Mouse (Mus musculus) thymus, adult 18-20 months (tissue): ENCODE results near the gene Osbp.
"Not testable (repeated sequence)": the region's sequence is repeated elsewhere in the genome, so short reads cannot be mapped to it uniquely, and the experiment has no call there.

Experiments used
- DNase-seq, 2 experiments: peaks; one replicate each; pipeline ENCODE4 v3.0.0; 2022; ENCODE audit warnings: mixed read lengths in 2 of 2

Osbp gene

DNA sequence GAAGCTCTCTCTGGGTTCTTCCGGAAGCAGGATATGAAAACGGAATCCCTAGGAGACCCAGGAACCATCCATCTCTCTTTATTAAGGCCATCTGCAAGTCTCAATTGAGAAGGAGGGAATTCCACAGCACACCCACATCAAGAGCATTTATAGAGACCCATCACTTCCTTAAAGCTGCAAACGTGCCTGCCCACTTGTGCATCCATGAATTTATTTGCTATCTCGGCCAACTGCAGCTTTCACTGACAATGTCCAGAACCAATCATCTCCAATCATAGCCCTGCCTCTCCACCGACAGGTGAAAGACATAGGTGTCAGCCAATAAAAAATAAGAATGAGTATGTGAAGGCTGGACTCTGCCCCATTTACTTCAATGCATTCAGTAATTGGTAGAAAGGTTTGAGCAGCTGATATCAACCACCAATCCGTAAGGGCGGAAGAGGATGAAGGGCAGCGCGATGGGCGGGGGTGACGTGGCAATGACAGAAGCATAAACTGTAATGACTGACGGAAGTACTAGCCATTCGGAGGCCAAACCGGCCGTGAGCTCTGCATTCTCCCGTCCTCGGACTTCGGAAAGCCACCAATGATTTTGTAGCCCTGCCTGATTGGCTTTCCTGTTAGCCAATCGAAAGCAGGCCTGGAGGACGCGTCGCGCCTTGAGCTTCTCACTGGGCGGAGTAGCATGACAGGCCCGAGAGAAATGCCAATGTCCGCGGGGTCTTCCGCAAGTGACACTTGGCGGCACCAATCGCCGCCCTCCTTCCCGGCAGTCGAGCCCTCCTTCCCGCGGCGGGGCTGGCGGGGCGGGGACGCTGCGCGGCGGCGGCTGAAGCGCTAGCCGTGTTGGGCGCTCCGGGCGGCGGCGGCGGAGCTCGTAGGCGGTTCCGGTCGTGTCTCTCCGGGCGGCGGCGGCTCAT, at the start of gene Osbp:
Gene Osbp (plus strand): TSS at position 919 of the 920 bp plus-strand sequence.
- DNase-seq = peak; percentile 98 to 100

DNA sequence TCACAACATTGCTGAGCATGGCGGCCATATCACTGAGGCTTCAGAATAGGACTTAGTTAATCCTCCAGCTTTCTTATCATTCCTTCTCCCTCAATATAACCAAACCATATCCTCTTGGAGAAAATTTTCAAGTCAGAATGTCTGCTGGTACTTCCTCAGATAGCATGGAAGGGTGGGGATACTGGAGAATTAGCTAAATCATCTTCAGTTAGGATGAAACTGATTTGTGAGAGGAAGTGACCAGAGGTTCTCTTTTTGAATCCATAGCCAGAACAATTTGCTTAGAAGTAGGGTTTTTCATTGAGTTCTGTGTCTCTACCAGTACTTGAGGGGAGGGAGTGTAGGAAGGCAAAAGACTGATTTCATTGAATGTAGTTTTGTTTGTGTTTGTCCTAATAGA, 43.7 kb upstream of the Osbp start:
- no peak for DNase-seq

DNA sequence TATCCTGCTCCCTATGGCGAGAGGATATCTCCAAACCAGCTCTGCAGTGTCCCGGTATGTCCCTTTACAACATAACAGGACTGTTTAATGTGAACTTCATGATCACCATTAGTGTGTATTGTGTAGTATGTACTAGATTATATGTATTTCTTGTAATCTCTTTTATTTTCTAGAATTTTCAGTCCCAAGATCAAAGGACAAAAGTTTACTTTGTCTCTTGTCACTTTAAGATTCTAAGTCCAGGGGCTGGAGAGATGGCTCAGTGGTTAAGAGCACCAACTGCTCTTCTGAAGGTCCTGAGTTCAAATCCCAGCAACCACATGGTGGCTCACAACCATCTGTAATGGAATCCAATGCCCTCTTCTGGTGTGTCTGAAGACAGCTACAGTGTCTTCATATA, 43.2 kb upstream of the Osbp start:
- not testable (repeated sequence) for DNase-seq

DNA sequence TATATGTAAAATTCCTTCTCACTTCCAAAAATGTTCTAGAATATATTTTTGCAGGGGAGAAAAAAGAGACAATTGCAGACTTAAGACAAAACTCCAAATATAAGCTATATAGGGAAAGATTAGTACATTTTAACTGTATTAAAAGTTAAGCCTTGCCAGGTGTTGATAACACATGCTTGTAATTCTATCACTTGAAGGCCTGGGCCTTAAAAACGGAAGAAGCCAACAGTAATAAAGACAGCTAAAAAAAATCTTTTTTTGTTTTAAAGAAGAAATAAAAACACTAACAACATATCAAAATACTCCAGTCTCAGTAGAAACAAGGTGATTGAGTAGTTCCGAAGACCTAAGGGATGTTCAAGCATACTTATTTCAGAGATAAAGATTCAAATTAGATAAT, 39.4 kb upstream of the Osbp start:
- no peak for DNase-seq

DNA sequence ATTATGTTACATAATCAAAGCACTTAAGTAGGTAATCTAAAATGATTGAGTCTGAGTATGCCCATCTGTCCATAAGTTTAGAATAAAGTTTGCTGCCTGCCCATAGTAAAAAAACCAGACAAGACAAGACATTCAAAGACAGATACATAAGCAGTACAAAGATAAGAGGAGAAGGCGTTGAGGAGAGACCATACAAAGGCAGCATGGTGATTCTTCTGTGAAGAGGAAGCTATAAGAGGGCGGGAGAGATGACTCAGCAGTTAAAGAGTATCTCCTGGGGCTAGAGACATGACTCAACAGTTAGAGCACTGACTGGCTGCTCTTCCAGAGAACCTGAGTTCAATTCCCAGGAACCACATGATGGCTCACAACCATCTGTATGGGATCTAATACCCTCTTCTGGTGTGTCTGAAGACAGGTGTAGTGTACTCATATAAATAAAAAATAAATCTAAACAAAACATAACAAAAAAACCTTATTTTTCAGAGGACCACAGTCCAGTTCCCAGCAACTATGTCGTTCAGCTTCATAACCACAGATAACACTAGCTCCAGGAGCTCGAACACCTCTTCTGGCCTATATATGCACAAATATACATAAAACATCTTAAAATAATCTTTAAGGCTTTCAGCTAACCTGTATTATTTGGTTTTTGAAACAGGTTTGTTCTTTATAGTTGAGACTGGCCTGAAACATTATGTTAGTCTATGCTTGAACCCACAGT, 37.6 kb upstream of the Osbp start:
- DNase-seq = no peak

DNA sequence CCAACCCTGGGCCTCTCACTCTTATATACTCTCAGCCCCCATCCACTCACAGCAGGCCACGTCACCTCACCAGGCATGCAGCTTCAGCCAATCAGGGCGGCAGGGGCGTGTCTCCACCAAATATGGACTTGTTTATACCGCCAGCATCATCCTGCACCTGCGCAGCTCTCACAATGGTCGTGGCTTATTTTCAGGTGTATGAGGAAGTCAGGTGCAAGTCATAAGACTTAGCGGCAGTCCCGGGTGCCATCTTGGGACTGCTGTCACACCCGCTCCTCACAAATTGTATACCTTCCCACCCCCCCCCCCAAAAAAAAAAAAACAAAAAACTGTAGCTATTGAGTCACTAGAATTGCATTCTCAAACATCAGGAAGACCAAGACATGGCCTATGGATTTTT, 19.3 kb upstream of the Osbp start:
- not testable (repeated sequence) for DNase-seq

DNA sequence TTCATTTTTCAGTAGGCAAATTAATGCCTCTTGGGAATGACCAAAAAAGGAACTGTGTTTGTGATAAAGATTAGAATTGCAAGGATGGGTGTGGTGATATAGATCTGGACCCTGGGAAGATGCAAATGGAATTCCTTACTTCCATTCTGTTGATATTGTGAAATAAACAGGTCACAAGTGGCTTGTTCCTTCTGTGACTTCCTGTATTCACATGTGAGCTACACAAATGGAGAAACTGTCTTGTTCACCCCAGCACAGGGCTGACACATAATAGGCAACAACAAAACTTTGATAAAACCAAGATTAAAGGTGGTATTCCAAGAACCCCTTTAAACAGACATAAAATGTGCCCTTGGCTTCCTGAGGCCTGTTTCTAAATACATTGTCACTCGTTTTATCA, 15.9 kb upstream of the Osbp start:
- DNase-seq = no peak

DNA sequence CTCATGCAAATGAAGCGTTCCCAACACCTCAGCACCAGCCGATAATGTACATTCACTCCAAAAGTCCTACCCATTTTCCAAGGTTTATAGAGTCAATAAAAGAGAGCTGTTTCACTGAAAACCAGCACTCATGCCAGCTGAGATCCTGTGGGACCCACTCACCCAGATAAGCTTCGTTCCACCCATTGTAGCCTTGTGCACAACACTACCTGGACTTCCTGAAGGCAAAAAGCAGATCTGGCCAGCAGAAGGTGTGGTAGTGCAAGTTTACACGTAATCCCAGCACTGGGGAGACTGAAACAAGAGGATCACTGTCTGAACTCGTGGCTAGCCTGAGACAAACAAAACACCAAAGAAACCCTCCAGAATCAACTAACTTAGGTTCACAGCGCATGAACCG, 15.0 kb upstream of the Osbp start:
- no peak for DNase-seq

DNA sequence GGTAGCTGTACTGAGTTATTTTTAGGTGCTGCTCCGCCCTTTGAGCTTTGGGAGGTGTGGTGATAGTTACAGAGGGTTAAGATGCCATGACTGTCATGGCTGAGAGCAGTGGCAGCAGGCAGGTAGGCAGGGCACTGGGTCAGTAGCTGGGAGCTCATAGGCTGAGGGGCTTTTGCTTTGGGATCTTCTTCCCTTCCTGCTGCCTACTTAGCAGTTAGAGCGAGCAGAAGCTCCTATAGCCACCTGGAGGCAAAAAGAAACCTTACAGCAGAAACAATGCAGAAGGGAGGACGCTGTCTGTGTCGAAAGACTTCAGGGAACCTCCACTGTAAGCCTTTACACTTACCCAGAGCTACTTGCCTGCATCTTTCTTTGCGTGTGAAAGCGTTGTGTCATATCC, 11.5 kb upstream of the Osbp start:
- no peak for DNase-seq

DNA sequence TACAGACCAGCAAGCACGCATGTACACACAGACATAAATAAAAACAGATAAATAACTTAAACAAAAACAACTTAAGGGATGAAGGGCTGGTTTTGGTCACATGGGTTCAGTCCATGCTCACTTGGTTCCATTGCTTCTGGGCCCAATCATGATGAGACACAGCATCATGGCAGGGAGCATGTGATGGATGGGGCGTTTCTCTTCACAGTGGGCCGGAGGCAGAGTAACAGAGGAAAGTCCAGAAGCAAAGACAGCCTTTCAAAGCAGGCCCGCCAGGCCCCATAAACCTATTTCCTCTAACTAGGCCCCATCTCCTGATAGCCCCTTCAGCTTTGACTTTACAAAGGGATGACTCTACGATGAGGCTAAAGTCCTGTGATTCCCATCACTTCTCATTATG, 9.1 kb upstream of the Osbp start:
- DNase-seq = no peak

DNA sequence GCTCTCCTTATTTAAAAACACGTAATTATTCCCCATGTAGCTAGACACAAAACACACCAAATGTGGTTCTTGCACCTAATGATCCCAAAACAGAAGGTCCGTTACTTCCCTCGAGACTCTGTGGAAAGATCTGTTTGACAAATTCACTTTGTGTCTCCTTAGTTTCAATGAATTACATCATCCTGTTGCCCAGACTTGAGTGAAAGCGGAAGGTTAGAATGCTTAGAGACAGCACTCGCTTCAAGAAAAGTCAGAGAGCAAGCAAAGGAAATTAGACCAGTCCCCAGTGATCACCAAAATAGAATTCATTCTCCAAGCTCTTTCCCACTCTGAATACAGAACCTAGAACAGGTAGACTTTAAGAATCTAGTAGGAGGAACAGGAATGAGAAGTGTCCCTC, 8.3 kb upstream of the Osbp start:
- no peak for DNase-seq

DNA sequence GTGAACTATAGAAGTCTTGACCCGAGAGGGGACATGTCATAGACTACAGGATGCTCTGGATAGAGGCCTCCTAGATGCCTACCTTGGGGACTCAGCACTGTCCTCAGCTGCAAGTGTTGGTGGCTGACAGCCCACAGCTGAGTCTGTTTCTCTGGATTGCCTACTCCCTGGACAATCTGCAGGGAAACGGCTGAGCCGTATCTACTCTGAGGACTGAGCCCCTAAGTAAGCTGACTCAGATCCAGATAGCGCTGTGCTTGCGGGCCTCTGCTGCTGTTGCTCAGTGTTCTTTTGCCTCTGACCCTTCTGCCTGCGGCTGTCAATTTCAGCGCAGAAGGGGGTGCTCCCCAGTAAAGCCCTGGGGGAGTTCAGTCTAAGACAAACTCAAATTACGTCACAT, 7.9 kb upstream of the Osbp start:
- DNase-seq = no peak

DNA sequence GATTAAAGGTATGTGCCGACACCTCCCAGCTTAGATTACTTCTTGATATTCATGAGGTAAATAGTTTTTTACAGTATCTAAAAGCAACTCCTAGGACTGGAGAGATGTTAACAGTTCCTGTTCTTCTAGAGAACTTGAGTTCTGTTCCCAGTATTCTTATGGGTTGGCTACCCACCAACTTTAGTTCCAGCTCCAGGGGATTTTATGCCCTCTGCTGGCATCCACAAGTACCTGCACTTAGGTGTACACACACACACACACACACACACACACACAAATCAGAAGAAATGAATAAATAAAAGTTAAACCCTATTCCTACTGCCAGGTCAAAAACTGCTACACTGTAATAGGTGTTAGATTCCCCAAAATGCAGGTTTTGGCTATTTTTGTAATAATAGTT, 1.5 kb upstream of the Osbp start:
- DNase-seq = no peak

DNA sequence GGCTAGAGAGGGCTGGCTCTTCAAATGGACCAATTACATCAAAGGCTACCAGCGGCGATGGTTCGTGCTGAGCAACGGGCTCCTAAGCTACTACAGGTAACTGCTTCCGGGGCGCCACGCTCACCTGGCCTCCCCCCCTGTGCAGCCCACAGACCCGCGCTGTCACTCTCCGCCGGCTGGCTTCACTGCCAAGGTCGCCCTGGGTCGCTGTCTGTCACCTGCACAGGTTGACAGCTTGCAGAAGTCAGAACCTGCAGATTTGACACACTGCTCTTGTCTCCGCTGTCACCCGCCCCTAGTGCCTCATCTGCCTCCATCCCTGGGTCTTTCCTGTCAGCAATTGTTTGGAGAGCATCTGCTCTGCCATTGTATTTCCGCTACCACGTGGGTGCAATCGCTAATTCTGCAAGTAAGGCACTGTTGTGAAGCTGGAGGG, 478 bp downstream of the Osbp start:
- DNase-seq = peak; percentile 48 to 51

DNA sequence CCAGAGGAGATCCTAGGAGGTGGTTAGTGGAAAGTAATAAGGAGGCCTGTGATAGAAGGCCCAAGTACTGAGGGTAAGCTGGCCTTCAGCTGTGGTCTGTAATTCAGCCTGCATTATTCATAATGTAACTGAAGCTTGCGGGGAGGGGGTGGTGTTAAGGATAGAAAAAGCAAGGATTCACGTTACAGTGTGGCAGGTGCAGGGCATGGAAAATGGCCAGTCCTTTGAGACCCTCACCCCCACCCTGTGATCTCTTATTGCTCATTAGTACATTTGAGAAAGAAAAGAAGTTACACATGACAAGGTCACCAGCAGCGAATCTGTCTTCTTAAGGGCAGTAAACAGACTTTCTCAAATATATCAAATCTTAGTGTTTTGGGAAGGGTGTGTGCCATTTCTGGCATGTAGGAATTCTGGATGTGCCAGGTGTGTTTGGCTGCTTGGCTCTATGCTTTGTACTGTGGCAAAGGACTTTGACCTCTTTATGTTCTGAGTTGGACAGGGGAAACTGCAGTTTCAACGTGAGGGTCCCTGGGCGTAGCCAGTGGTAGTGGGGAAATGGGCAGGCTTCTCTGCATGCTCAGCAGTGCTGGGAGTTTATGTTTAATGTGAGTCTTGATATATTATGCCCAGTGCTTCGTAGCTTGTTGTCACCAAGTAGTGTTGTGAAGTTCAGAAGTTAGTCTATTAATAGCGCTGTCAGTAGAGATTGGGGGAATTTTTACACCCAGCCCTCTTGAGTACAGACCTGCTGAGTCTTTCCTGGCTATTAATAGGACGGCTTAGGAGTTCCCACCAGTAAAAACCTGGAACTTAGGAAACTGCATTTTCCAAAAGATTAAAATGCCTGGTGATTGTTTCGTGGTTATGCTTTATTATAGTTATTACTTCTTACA, 3.7 kb downstream of the Osbp start:
- no peak for DNase-seq

DNA sequence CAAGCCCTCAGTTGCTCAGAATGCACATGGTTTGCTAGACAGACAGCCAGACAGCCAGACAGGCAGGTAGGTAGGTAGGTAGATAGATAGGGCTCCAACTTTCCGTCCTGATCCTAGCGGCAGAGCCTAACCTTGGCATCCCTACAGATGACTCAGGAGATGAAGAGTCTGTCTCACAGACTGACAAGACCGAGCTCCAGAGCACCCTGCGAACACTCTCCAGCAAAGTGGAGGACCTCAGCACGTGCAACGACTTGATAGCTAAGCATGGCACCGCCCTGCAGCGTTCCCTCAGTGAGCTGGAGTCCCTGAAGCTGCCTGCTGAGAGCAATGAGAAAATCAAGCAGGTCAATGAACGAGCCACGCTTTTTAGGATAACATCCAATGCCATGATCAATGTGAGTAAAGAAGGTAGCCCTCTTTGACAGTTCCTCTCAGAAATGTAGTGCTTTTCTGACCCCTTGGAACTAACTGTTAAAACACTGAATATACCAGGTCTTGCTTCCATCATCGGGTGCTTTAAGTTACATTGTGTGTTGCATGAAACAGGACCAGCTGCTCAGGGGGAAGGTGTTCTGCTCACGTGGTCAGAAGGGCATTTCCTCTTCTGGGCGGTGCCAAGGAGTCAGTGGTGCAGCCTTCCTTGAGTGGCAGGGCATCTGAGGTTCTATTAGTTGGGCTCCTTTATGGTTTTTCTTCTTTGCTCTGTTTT, 7.9 kb downstream of the Osbp start:
- DNase-seq = no peak

DNA sequence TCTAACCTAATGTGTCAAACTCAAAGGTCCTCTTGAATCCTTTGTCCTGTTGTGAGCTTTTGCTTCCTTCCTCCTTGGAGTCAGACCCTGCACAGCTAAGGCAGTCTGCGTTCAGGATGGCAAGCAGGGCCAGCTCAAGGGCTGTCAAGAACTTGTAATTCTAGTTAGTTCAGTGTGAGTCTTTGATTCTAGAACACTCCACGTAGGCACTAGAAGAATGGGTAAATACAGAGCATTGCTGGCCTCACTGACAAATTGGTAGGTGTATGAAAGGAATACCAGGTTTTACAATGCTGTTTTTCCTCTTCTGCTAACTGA, 8.4 kb downstream of the Osbp start:
- no peak for DNase-seq

DNA sequence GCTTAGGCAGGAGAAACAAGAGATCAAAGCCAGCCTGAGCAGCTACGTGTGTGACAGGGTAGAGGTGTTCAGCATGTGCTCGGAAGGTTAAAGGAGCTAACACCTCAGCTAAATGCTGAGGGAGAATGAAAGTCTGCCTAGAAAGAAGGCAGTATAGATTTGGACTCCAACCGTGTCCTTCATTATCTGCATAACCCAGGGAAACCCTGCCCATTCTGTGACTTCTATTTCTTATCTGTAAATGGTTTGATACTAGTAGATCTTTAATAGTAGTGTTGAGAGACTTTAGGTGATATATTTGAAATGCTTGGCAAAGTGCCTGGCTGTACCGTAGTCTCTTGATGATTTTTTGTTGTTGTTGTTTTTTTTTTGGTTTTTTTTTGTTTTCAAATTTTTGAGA, 9.9 kb downstream of the Osbp start:
- no peak for DNase-seq

DNA sequence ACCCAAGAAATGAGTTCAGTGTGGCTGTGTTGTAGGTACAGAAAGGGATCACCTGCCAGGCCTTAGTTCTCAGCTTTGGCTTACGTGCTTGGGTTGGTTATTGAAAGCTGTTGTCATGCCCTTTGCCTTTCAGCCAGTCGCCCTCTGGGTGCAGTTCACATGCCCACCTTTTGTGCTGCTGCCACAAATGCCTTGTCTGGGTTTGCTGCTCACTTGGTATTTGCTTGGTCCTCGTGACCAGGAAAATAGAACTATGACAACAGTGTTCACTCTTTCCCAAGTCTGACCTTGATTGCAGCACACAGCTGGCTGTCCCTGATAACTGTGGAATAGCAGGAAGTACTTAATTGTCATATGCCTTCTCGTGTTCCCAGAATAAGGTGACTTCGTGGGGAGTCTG, 11.6 kb downstream of the Osbp start:
- no peak for DNase-seq

DNA sequence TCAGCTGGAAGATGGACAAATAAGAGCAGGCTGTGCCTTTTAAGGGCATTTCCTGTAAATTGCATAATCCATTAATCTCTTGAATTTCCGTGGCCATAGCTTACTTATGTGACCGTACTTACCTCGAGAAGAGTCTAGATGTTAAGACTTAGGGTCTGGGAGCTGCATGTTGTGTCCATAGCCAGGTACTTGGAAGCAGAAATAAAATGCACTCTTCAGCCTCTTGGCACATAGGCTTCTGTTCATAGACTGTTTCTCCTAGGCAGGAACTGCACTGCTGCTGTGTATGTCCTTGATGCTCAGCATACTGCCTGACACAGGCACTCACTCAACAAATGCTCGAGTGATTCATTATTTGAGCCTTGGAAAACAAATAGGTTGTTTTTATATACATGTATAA, 14.7 kb downstream of the Osbp start:
- no peak for DNase-seq

DNA sequence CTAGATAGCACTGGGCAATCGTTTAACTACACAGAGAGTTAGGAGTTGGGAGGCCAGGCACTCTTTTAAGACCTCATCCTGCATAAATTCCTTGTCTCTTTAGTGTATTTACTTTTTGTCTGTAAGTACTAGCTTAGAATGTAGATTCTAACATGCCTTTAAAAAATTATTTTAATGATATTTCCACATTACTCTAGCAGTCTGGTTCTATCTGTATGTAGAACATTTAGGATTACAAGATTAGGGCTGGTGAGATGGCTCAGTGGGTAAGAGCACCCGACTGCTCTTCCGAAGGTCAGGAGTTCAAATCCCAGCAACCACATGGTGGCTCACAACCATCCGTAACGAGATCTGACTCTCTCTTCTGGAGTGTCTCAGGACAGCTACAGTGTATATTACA, 18.9 kb downstream of the Osbp start:
- not testable (repeated sequence) for DNase-seq

DNA sequence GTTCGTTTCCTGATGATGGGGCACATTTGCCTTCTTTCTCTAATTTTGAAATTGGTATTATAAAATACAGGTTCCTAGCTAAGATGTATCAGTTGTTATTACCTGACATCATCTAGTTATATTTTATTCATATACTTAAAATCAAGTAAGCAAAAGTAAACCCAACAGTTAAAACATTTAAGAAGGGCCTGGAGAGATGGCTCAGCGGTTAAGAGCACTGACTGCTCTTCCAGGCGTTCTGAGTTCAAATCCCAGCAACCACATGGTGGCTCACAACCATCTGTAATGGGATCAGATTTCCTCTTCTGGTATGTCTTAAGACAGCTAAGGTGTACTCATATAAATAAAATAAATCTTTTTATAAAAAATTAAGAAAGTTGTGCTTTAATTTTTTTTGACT, 22.1 kb downstream of the Osbp start:
- DNase-seq = no peak

DNA sequence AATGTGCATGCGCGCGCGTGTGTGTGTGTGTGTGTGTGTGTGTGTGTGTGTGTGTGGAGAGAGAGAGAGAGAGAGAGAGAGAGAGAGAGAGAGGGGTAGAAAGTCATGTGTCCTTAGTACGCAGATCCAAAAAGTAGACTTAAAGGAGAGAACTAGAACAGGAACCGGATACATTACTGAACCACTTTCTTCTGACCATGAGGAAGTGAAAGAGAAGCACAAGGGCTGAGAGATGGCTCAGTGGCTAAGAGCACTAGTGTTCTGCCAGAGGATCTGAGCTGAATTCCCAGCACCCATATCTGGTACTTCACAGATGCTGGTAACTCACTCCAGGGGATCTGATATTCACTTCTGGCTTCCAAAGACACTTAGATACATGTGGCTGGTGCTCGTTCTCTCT, 23.6 kb downstream of the Osbp start:
- DNase-seq = no peak
